Mouse (Mus musculus) kidney, adult 11 months (tissue): Measurements from ENCODE around the gene Cfap206.
"Not testable (repeated sequence)": the region's sequence is repeated elsewhere in the genome, so short reads cannot be mapped to it uniquely, and the experiment has no call there.

ENCODE experiments used
- DNase-seq: peaks from one replicate; pipeline ENCODE4 v3.0.0; 2022

Gene Cfap206

DNA sequence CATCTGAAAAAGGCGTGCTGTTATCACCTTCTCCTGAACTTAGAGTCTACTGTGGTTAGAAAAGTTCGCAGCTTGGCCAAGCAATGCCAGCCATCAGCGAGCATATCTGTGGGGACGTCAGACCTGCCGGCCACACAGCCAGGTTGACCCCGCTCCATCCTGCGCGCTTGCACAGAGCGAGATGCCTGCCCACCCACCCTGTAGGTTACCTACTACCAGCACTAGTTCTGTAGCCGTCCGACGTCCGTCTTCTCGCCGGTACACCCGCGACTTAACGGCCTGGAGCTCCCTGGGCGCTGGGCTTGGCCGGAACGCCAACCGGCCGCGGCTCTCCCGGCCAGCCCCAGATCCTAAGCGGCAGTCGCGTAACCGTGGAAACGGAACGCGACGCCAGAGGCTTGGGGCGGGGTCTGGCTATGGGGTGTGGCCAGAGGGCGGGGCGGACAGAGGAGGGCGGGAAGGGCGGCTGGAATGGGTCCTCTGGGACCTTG lies at the start of gene Cfap206:
Cfap206 (minus strand) TSS at position 356 of the 491 bp plus-strand sequence.
- peak; percentile 37 for DNase-seq

DNA sequence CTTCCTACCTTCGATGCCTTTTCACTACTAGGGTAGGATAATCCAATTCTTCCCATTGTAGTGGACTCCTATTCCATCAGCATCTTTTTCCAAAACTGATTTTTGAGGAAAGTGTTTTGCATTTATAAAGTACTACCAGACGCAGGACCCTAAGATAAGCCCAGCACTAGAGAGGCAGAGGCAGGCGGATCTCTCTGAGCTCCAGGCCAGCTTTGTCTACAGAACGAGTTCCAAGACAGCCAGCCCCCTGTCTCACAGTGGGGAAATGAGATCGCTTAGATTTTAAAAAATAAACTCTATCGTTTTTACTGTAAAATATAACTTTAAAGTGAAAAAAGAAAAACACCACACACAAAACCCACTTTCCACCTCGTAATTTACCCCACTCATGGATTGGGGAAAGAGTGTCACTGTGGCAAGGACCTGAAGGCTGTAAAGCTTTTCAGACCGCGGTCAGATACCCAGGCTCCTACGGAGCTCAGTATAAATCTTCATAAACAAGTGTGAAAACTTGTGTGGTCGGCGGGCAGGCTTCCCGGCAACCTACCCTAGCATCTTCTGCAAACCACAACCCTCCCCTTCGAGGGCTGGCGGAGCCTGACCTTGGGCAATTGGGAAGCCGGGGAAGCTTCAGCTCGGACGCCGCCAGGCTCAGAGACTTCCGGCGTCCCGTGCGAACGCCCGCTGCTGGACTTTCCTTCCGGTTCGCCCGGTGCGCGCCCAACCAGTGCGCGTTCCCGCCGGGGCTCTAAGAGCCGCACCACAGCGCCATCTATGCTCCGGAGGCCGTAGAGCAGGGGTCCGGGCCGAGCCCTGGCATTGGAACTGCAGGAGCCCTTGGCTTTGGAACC lies 47.9 kb upstream of the Cfap206 start, which contains the start of gene Smim8:
Smim8 (minus strand) TSS at position 747 of the 851 bp plus-strand sequence.
- peak; percentile 86 for DNase-seq

DNA sequence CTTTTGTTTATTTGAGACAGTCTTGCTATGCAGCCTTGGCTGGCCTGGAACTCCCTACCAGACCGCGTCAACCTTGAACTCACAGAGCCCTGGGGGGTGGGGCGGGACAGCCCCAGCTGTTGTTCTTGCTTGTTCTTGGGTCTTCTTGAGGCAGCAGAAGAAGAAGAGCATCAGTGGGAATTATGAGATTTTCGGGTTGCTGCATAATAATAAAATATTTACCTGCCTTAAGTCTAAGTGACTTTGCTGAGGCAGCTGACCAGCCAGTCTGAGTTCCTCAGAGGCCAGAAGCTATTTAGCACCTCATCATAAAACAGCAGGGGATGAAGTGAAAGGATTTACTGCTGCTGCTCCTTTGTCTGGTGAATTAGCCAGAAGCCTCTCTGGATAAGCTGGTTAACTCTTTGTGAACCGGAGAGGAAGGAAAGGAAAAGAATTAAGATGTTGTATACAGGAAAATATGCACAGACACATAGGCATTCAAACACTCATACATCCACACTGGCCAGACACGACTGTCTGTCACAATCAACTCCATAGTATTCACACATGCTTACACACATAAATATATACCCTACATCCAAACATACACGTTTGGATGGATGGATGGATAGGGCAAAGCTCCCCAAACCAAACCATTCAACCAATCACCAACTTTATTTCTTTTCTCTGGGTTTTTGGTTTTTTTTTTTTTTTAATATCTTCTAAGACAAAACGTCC lies 41.8 kb upstream of the Cfap206 start:
- DNase-seq: no peak

DNA sequence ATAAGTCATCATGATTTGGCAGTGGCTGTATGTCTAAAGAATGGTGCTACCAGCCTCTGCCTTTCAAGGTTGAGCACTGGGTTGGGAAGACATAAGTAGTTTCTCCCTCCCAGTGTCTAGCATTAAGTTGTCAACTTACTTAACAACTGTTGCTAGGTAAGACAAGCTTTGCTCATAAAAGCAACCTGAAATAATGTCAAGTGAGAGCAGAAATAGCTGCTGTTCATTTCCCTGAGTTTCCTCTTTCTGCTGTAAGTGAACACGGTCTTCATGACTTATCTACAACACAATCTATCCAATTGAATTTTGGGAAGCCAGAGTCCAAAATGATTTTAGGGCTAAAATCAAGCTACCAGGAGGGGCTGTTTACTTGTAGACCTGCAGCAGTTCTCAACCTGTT lies 26.2 kb upstream of the Cfap206 start, which contains the start of gene Gm136:
Gm136 (minus strand) TSS at position 101 of the 400 bp plus-strand sequence.
- DNase-seq: no peak

DNA sequence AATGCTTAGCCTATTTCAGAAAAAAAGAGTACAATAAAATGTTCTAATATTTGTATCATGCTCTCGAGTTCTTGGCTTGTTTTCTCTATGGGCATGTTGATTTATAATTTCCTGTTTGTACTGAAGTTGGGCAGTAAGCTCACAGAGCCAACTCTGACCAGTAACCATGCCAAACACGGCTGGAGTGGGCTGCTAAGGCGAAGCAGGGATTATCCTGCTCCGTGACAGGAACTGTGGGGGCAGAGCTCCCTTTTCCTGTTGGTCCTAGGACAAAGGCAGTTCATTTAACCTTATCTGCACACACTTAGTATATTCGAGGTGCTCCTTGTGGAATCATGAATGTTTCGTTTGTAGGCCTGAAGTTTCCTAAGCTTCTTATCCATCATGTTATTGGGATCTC lies 19.2 kb upstream of the Cfap206 start:
- peak; percentile 36 for DNase-seq

DNA sequence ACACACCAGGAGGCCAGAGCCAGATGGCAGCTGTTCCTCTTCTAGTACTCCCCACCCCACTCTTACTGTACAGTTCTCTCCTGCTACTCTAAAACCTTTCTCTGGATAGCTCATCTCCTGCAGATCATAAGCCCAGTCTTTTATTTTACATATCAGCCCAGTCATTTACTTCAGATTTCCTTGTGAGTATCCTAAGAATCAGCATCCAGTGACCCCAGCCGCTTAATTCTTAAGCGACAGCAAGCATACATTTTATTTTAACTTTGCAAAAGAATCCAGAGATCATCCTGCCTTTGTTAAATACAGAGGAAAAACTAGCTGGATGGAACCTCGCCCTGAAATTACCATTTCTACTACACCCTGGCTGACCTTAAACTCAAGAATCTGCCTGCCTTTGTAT lies 4.5 kb upstream of the Cfap206 start:
- DNase-seq: no peak

DNA sequence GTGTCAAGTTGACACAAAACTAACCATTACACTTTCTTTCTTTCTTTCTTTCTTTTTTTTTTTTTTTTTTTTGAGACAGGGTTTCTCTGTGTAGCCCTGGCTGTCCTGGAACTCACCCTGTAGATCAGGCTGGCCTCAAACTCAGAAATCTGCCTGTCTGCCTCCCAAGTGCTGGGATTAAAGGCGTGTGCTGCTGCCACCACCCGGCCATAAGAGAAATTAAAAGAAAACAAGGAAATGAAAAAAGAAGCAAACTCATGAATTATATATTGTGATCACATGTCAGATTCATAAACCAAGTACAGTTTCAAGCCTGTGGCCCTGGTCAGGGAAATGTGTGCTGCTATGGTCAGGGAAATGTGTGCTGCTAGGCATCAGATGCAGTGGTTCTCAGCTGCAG lies 3.4 kb upstream of the Cfap206 start:
- not testable (repeated sequence) for DNase-seq

DNA sequence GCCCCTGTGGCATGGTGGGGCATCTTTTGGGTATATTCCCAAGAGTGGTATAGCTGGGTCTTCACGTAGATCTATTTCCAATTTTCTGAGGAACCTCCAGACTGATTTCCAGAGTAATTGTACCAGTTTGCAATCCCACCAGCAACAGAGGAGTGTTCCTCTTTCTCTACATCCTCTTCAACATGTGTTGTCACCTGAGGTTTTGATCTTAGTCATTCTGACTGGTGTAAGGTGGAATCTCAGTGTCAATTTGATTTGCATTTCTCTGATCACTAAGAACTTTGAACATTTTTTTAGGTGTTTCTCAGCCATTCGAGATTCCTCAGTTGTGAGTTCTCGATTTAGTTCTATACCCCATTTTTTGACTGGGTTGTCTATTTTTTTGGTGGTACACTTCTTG lies 4.3 kb downstream of the Cfap206 start:
- not testable (repeated sequence) for DNase-seq

DNA sequence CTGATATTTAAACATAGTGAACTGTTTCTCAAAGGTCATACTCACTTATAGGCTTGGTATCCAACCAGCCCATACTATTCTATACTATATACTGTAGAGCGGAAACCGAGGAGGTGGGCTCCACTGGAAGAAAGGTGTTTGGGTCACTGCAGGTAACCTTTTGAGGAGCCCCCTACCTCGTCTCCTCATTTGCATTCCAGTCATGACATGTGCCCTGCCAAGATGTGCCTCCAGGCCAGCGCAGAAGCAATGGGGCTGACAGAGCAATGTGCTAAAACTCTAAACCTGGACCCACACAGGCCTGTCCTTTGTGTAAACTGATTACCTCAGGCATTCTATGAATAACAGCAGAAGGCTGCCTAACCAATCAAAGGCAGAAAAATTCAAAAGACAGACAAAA lies 5.7 kb downstream of the Cfap206 start:
- DNase-seq: no peak

DNA sequence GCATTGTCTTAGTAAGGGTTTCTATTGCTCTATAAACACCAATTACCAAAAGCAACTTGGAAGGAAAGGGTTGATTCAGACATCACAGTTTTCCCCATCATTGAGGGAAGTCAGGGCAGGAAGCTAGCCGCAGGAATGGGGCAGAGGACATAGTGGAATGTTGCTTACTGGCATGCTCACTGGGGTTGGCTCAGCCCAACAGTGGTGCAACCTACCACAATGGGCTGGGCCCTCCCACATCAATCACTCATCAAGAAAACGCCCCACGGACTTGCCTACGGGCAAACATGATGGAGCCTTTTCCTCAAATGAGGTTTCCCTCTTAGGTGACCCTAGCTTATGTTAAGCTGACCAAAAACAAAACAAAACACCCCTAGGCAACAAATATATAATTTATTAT lies 6.8 kb downstream of the Cfap206 start:
- no peak for DNase-seq

DNA sequence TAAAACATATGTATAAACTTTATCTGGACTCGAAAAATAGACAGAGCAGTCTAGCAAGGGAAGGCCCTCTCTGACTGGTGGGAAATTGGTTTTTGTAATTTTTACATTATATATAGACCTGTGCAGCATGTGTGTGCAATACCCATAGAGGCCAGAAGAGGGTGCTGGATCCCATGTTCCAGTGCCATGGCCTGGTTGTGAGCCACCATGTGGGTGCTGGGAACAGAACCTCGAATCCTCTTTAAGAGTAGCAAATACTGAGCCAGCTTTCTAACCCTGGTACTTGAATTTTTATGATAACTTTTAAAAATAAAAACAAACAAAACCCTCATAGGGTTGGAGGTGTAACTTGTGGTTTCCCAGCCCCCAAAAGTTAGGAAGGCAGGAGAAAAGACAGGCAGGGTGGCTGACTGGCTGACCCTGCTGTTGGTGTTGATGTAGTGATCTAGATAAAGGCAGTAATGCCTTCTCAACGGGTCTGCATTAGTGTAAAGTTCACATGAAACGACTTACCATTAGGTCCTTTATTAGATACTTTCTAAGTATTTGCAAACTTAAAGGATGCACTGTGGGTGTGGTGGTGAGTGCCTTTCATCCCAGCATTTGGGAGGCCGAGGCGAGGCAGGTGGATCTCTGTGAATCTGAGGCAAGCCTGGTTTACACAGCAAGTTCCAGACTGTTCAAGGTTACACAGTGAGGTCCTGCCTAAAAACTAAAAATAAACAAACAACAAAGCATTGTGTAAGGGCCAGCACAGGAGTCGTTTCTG lies 9.7 kb downstream of the Cfap206 start:
- no peak for DNase-seq

DNA sequence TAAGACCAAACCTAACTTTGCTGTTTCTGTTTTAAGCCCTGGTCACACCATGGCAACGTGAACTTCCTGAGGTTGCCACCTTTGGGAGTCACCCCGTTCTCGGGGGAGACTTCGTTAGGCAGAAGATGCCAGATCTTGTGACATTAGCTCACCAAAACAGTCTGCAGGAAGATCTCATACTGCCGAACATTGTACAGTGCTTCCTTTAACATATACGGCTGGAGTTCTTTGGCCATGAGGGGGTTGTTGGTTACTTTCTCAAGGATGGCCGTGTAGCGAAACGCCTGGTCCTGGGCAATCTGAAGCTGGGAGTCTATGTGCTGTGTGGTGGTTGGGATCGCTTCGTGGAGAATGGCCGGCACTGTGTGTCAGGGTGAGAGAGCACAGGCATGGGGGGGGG lies 10.6 kb downstream of the Cfap206 start:
- no peak for DNase-seq

DNA sequence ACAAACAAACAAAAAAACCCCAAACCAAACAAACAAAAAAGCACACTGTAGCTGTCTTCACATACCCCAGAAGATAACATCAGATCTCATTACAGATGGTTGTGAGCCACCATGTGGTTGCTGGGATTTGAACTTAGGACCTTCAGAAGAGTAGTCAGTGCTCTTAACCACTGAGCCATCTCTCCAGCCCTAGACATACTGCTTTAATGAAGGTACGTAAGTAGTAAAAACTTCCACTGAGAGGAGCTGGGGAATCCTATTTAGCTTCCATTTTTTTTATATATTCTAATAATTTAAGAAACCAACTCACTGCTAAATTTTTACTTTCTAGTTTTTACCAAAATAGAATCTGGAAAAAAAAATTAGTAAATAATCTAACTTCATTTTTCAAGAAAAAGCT lies 14.9 kb downstream of the Cfap206 start:
- no peak for DNase-seq

DNA sequence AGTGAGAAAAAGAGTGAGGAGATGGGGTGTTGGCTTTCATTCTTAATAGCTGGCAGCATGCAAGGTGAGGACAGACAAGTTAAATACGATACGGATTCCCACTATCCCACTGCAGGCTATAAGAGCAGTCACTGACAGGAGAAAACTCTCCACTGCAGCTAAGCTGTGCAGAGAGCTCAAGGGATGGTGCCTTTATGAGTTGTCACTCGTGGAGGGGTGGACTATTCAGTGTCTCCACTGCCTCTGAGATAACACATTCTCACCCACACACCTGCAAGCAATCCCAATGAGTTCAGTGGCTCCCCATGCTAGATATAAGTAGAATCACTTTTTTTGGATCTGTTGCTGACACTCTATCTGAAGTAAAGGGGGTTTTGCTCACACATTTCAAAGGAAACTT lies 21.9 kb downstream of the Cfap206 start:
- no peak for DNase-seq

DNA sequence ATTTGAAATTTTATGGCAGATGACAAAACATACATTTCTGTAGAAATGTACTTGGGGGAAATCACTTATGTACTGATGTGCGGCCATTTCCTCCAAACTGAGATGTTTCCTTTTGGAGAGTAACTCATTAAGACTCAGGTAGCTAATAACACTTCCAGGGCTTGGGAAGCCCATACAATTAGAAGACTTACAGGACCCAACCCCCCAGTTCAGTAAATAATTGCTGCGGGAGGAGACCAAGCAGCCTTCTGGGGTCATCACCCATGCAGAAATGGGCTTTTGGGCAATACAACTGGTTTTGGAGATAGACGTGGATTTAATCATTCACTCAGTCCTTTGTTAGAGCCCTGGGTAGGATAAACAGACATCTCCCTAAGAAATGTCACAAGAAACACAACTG lies 22.8 kb downstream of the Cfap206 start:
- DNase-seq: no peak

DNA sequence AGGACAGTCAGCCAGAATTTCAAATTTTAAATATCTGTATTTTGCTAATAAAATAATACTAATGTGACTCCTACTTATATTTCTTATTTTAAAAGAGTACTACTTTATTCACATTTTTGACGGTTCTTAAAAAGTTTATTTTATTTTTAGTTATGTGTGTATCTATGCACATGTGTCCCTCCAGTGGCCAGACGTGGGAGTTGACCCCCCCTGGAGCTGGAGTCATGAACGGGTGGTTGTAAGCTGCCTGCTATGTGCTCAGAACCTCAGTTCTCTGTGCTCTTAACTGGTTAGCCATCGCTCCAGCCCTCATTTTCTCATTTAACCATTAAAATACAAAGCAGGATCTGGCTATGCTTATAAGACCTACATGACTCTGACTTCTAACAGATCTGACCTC lies 27.0 kb downstream of the Cfap206 start:
- no peak for DNase-seq

DNA sequence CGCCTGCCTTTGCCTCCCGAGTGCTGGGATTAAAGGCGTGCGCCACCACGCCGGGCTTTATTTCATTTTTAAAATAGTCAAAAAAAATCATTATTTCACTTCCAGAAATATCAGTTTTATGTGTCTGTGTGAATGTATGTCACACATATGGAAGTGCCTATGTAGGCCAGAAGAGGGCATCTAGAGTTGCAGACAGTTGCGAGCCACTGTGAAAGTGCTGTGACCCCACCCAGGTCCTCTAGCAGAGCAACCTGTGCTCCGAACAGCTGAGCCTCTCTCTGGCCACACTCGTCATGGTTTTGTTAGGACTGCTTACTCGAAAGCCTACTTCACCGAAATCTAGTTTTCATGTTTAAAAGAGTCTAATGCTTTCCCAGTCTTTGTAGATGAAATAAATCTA lies 27.8 kb downstream of the Cfap206 start:
- no peak for DNase-seq

DNA sequence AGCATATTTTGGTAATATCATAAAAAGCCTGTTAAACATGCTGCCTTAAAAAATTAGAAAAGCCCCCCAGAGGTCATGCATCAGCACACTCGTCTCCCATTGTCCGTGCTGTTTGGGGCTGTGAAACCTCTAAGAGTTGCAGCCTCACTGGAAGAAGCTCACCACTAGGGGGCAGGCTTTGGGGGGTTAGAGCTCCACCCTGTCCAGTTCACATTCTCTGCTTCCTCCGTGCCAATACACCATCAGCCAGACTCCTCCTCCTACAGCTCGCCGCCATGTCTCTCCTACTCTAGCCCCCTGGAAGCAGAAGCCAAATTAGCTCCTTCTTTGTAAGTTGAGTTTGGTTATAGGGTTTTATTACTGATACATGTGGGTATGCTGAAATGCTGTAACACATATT lies 28.5 kb downstream of the Cfap206 start:
- DNase-seq: peak; percentile 22

DNA sequence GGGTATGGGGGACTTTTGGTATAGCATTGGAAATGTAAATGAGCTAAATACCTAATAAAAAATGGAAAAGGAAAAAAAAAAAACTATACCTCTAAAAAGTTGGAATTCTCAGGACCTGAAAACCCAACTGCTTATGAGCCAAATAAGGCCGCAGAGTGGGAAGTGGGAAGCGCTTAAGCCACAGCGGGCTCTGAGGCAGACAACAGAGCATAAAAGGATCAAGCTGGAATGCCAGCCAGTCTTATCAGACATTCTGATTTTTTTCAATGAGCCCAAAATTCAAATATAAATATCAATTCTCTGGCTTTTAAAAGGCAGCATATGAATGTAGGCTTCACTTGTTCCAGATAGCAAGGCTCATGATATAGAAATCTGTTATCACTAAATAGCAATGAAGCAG lies 42.0 kb downstream of the Cfap206 start:
- DNase-seq: no peak

DNA sequence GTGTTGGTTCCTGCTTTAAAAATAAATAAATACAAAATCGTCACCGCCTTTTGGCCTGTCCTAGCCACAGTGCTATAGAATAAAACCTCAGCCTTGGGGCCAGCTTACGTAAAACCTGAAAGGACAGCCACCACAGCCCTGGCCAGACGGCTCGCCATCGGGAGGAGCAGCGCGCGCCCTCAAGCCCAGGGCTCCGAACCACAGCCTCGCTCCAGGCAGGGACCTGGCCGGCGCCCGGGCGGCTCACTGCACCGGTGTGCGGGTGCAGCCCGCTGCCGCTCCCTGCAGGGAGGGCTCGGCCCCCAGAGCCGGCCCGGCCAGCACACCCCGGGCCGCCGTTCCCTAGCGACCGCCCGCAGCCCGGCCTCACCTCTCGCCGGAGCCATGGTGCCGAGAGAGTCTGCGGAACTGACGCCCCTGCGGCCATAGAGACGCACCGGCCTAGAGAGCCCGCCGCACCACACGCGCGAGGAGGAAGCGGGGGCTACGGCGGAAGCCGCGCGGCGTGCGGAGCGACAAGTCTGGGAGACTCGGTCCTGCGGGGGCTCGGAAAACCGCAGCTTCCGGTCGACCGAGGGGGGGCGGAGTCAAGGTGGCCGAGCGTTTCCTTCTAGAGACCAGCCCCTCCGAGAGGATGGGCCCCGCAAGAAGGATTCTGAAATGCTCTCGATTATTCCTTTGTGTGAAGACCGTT lies 43.0 kb downstream of the Cfap206 start, which contains the start of gene Slc35a1:
Slc35a1 (minus strand) TSS at position 565 of the 694 bp plus-strand sequence.
- DNase-seq: peak; percentile 93

DNA sequence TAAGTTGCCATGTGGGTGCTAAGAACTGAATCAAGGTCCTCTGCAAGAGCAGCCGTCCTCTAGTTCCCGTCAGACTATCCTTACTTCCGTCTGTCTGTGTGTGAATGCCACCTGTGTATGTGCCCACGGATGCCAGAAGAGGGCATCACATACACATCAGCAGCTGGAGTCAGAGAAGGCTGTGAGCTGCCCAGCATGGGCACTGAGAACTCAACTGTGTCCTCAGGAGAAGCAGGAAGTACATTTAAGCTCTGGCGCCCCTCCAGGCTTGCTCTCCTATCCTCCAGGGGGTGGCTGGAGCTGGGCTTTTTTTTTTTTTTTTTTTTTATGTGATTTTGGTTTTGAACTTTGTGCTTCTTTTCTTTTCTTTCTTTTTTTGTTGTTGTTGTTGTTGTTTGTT lies 49.5 kb downstream of the Cfap206 start:
- no peak for DNase-seq

DNA sequence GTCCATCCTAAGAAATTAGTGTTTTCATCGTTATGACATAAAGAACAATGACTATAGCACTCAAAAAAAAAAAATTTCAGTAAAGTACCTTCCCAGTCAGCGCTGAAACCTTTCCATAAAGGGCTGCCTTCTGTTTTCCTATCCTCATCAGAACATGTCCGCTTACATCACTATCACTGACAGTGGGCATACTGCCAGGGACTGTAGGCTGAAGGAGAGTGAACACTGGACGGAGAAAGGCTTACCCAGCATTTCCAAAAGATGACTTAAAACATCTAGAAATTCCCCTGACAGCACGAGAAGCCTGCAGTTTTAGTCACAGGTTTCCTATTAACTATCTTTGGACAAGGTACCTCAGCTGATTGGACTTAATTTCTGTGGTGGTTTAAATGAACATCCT lies 56.3 kb downstream of the Cfap206 start:
- DNase-seq: no peak
